Mouse (Mus musculus) T-helper 17 cell (primary cell): ENCODE data around the gene Galc.

Experiments used
- in situ Hi-C, 2 experiments: fragments of 300-600 bp; cut with MboI, MseI; formaldehyde crosslinking; loops; 1 replicate in 1 of 2; 2 replicates in 1 of 2; pipeline ENCODE4 v1.15.1; 2025; ENCODE audit warnings: high pct_unique_total_duplicates in 2 of 2

Gene Galc

GRCm38 (mm10) chr12:98197401-98197800 is 61.9 kb downstream of the Galc start:
- in situ Hi-C loops: no loop called here

- in situ Hi-C loops: no loop called here
Observed at GRCm38 (mm10) chr12:98190201-98190600, 69.1 kb downstream of the Galc start.

GRCm38 (mm10) chr12:98189096-98189495 is 70.2 kb downstream of the Galc start:
- in situ Hi-C loops: no loop called here

GRCm38 (mm10) chr12:98187186-98187899 is 71.9 kb downstream of the Galc start:
- in situ Hi-C loops: no loop called here

- in situ Hi-C loops: no loop called here
Observed at GRCm38 (mm10) chr12:98181729-98182128, 77.5 kb downstream of the Galc start.

GRCm38 (mm10) chr12:98180807-98181206 is 78.5 kb downstream of the Galc start:
- in situ Hi-C loops: no loop called here

- in situ Hi-C loops: no loop called here
Observed at GRCm38 (mm10) chr12:98180235-98180800, 78.9 kb downstream of the Galc start.

GRCm38 (mm10) chr12:98179496-98179895 is 79.8 kb downstream of the Galc start:
- in situ Hi-C loops: no loop called here

- in situ Hi-C loops: no loop called here
Observed at GRCm38 (mm10) chr12:98176632-98177031, 82.6 kb downstream of the Galc start.

GRCm38 (mm10) chr12:98161901-98162300 is 97.4 kb downstream of the Galc start:
- in situ Hi-C loops: loop anchor here in 1 of 2 experiments (10.0 kb wide), 1 partner anchor 267 kb away; no protein-coding TSS in a partner anchor

GRCm38 (mm10) chr12:98160867-98161266 is 98.4 kb downstream of the Galc start:
- in situ Hi-C loops: loop anchor here in 1 of 2 experiments (10.0 kb wide), 1 partner anchor 266 kb away; no protein-coding TSS in a partner anchor
